Mouse (Mus musculus): ENCODE measurements around the gene Prkag2.

DNA sequence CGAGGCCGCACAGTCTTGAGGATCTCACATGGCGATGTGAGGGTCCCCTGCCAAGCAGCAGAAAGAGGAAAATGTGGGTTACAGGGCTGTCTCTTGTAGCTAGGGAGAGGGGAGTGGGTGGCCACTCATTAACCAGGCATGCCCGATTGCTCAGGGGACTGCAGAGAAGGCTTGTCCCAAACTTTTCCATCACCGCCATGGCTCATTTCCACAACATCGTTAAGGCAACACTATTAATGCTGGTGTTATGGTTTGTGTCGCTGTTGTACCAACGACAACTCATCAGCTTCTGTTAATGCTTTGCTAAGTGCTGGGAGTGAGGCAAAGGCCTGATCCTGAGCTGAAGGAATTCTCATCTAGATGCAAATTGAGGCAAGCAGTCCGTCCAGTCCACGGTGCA is 165.0 kb downstream of the Prkag2 start:
- TF ChIP-seq CTCF (IDR thresholded peaks at IDR 0.05; ENCODE audit: low read depth): no peak
- TF ChIP-seq EP300 (IDR thresholded peaks at IDR 0.05; ENCODE audit: low read depth): no peak
